Mouse (Mus musculus) liver, embryonic 14.5 days (tissue): Measurements from ENCODE around the gene Marcksl1.
"Not testable (repeated sequence)": the region's sequence is repeated elsewhere in the genome, so short reads cannot be mapped to it uniquely, and the experiment has no call there.

ENCODE experiments used
- CTCF ChIP-seq: IDR thresholded peaks from 2 replicates; pipeline ENCODE4 v1.5.1; 2016; ENCODE audit warnings: antibody characterized with exemption, low read depth, control low read depth
- EP300 ChIP-seq: IDR thresholded peaks from 2 replicates; pipeline ENCODE4 v1.6.1; 2016; ENCODE audit warnings: antibody characterized with exemption, low read depth

- not testable (repeated sequence) for TF ChIP-seq CTCF, EP300
Measured at GRCm38 (mm10) chr4:129547631-129548030, 34.2 kb downstream of the Marcksl1 start.
